Mouse (Mus musculus): ENCODE data around the gene Mgp. TPM values are rescaled to one million over a fixed set of nuclear protein-coding genes. Genes with fewer than 3 reads are reported as not detected.

Mgp gene
- polyA plus RNA-seq, 1 experiment from 2014 or later, result 1.9 TPM

Other genes with a start within 250 kb of the Mgp start
- 0.99 and 1.1 TPM in 2 replicates for gene Plbd1, start 213.9 kb downstream of the Mgp start, polyA plus RNA-seq (2014; fragmentation: Nextera tagmentation; extraction: Ambion mirVana)
- not detected in 2 replicates for gene Gucy2c, start 94.1 kb downstream of the Mgp start, polyA plus RNA-seq (2014; fragmentation: Nextera tagmentation; extraction: Ambion mirVana)
- 0.45 and 0.53 TPM in 2 replicates for gene Hist4h4, start 71.4 kb downstream of the Mgp start, polyA plus RNA-seq (2014; fragmentation: Nextera tagmentation; extraction: Ambion mirVana)
- gene H2afj, start 67.6 kb downstream of the Mgp start, polyA plus RNA-seq (2014; fragmentation: Nextera tagmentation; extraction: Ambion mirVana), result 85.0 and 94.7 TPM in 2 replicates
- 1.6 and 2.0 TPM in 2 replicates for gene BC049715, start 48.2 kb downstream of the Mgp start, polyA plus RNA-seq (2014; fragmentation: Nextera tagmentation; extraction: Ambion mirVana)
- 174 and 191 TPM in 2 replicates for gene Wbp11, start 47.6 kb downstream of the Mgp start, polyA plus RNA-seq (2014; fragmentation: Nextera tagmentation; extraction: Ambion mirVana)
- 0.44 TPM in 1 of 2 replicates, not detected in the other for gene Smco3, start 40.4 kb downstream of the Mgp start, polyA plus RNA-seq (2014; fragmentation: Nextera tagmentation; extraction: Ambion mirVana)
- 0.61 and 0.99 TPM in 2 replicates for gene Art4, start 18.1 kb downstream of the Mgp start, polyA plus RNA-seq (2014; fragmentation: Nextera tagmentation; extraction: Ambion mirVana)
- gene Erp27, start 46.4 kb upstream of the Mgp start, polyA plus RNA-seq (2014; fragmentation: Nextera tagmentation; extraction: Ambion mirVana), result not detected in 2 replicates
- not detected in 2 replicates for gene Pde6h, start 48.0 kb upstream of the Mgp start, polyA plus RNA-seq (2014; fragmentation: Nextera tagmentation; extraction: Ambion mirVana)
- 21.3 and 25.2 TPM in 2 replicates for gene Arhgdib, start 66.1 kb upstream of the Mgp start, polyA plus RNA-seq (2014; fragmentation: Nextera tagmentation; extraction: Ambion mirVana)